ENCODE assay signal across 8 mouse cellular contexts in genomic region chr5:137107024-137107423, GRCm38 (mm10). TPM values are rescaled to one million over a fixed set of nuclear protein-coding genes. Genes with fewer than 3 reads are reported as not detected.
DNase-seq lines count a peak whose midpoint lies in the region; ATAC-seq lines count a peak whose summit lies in the region.

No protein-coding gene starts in this region.

- H3K27ac ChIP-seq in forebrain, embryonic 16.5 days (ENCODE audit: low read length): no peak overlapping the region

- H3K27me3 ChIP-seq in forebrain, embryonic 16.5 days (replicated peaks; ENCODE audit: control insufficient read depth, insufficient read depth, low read length): no peaks in the 10 kb centered on the region

- H3K9ac ChIP-seq in forebrain, embryonic 16.5 days (replicated peaks; ENCODE audit: low read depth, low read length): no peak overlapping the region

- no peak overlapping the region for H3K4me2 ChIP-seq in forebrain, embryonic 16.5 days (ENCODE audit: low read length)

- no peaks in the 10 kb centered on the region for H3K4me1 ChIP-seq in forebrain, embryonic 16.5 days (replicated peaks; ENCODE audit: control insufficient read depth, insufficient read depth, low read length)

- 9% methylated on average over 6 of the region's 6 CpGs for WGBS in forebrain, embryonic 16.5 days

- intact Hi-C loops in heart, postnatal 14 days (cut with DNase I): loop anchor here (1.0 to 10.0 kb wide), 3 partner anchors 45 to 182 kb away; no protein-coding TSS in a partner anchor

- ATAC-seq in forebrain, embryonic 16.5 days: peak; percentile 36; the same call in 1 of the 2 replicates

- no peak overlapping the region for H3K4me3 ChIP-seq in forebrain, embryonic 16.5 days (replicated peaks; ENCODE audit: low read length)

- H3K36me3 ChIP-seq in forebrain, embryonic 16.5 days (ENCODE audit: control insufficient read depth, insufficient read depth): no peaks in the 10 kb centered on the region

- peak; percentile 82 for DNase-seq in MEL-GATA-1-ER (ENCODE audit: extremely low read depth, low read depth)
- DNase-seq in cerebellum, adult 11-12 months: peak; percentile 50
- peak; percentile 85 to 89 for DNase-seq in heart, postnatal 14 days
- peak; percentile 88 to 90 for DNase-seq in layer of hippocampus, postnatal 10 days (ENCODE audit: low spot score in 2 of 2)
- DNase-seq in lung, postnatal 25 days (ENCODE audit: low spot score): peak; percentile 84
- peak; percentile 84 to 91 for DNase-seq in right cerebral cortex, postnatal 10 days (ENCODE audit: low spot score in 2 of 2)
- peak; percentile 82 for DNase-seq in urinary bladder, postnatal 25 days (ENCODE audit: low spot score)

- no peaks in the 10 kb centered on the region for H3K9me3 ChIP-seq in forebrain, embryonic 16.5 days (ENCODE audit: control insufficient read depth, low read length)

RNA-seq across cellular contexts. Expression of gene Trim56, which starts 9.0 kb away (rescaled TPM):
- 2.6 and 3.5 TPM in 2 replicates for polyA plus RNA-seq in forebrain, embryonic 16.5 days (2015; fragmentation: Nextera tagmentation; extraction: Ambion mirVana)
- 10 to 100 TPM; 19.4 to 20.4 TPM for total RNA-seq in heart, postnatal 14 days (2021)
- 1 to 10 TPM; 4.8 to 5.2 TPM for total RNA-seq in layer of hippocampus, postnatal 10 days (2021)

RNA-seq across cellular contexts. Expression of gene Serpine1, which starts 35.0 kb away (rescaled TPM):
- 0.11 and 0.15 TPM in 2 replicates for polyA plus RNA-seq in forebrain, embryonic 16.5 days (2015; fragmentation: Nextera tagmentation; extraction: Ambion mirVana)
- 10 to 100 TPM; 12.5 TPM for total RNA-seq in heart, postnatal 14 days (2021)
- under 1 TPM; 0.80 to 0.96 TPM for total RNA-seq in layer of hippocampus, postnatal 10 days (2021)

RNA-seq across cellular contexts. Expression of gene Muc3, which starts 42.1 kb away (rescaled TPM):
- not detected in 2 replicates for polyA plus RNA-seq in forebrain, embryonic 16.5 days (2015; fragmentation: Nextera tagmentation; extraction: Ambion mirVana)
- total RNA-seq in heart, postnatal 14 days (2021): not detected
- not detected for total RNA-seq in layer of hippocampus, postnatal 10 days (2021)

Comparison
In these comparisons a context has a peak if more than half of its experiments do, and no peak if none do; other contexts are left out.
1. RNA of gene Serpine1, which starts 35.0 kb away (total RNA-seq): 12.5 TPM in heart, postnatal 14 days; 0.80 to 0.96 TPM in layer of hippocampus, postnatal 10 days; every median in the first group is over 4 times any median in the second.
2. Peak in every context shown above with its lines, with median percentiles within 50 percentile points of each other: DNase-seq.